Mouse (Mus musculus) myocyte (in vitro differentiated cells): ENCODE measurements around the gene Fam102a. TPM values are rescaled to one million over a fixed set of nuclear protein-coding genes. Genes with fewer than 3 reads are reported as not detected.

ENCODE experiments used
- H3K27me3 ChIP-seq: one replicate; pipeline ENCODE4 v1.6.1; 2011; ENCODE audit not compliant: control insufficient read depth, insufficient read depth, insufficient read length
- H3K36me3 ChIP-seq: one replicate; pipeline ENCODE4 v1.6.1; 2011; ENCODE audit not compliant: control insufficient read depth, insufficient read depth
- H3K4me2 ChIP-seq: one replicate; pipeline ENCODE4 v1.6.1; 2011; ENCODE audit warnings: low read depth, control low read depth
- H3K4me3 ChIP-seq: one replicate; pipeline ENCODE4 v1.5.1; 2011; ENCODE audit warnings: mild to moderate bottlenecking, control low read depth, moderate library complexity
- H3K79me2 ChIP-seq: one replicate; pipeline ENCODE4 v1.6.1; 2011; ENCODE audit not compliant: control insufficient read depth, insufficient read depth
- H3ac ChIP-seq: one replicate; pipeline ENCODE4 v1.6.1; 2011; ENCODE audit not compliant: control insufficient read depth, insufficient read length
- CEBPB ChIP-seq: IDR thresholded peaks from 2 replicates; pipeline ENCODE4 v1.6.1; 2011; ENCODE audit warnings: mild to moderate bottlenecking, moderate library complexity; ENCODE audit not compliant: poor library complexity, insufficient read depth, severe bottlenecking
- E2F4 ChIP-seq: IDR thresholded peaks from one replicate; pipeline ENCODE4 v1.6.1; 2011; ENCODE audit warnings: mild to moderate bottlenecking, control low read depth, moderate library complexity; ENCODE audit not compliant: insufficient read depth
- MAX ChIP-seq: IDR thresholded peaks from one replicate; pipeline ENCODE4 v1.6.1; 2011; ENCODE audit warnings: low read depth, mild to moderate bottlenecking, control low read depth
- MYOD1 ChIP-seq, 3 experiments: IDR thresholded peaks; one replicate each; pipeline ENCODE4 v1.6.1; 2011; ENCODE audit warnings: control low read depth in 2 of 3, low read depth in 2 of 3, mild to moderate bottlenecking in 2 of 3, moderate library complexity in 1 of 3; ENCODE audit not compliant: insufficient read length in 2 of 3, control insufficient read depth in 1 of 3
- MYOG ChIP-seq, 3 experiments: IDR thresholded peaks; one replicate each; pipeline ENCODE4 v1.6.1; 2011; ENCODE audit warnings: control low read depth in 2 of 3, low read depth in 2 of 3, mild to moderate bottlenecking in 2 of 3; ENCODE audit not compliant: insufficient read length in 2 of 3, control insufficient read depth in 1 of 3, insufficient read depth in 1 of 3
- POLR2A ChIP-seq: IDR thresholded peaks from one replicate; pipeline ENCODE4 v1.6.1; 2011; ENCODE audit warnings: low read depth, mild to moderate bottlenecking, control low read depth, moderate library complexity; ENCODE audit not compliant: insufficient read length
- POLR2AphosphoS2 ChIP-seq: IDR thresholded peaks from one replicate; pipeline ENCODE4 v1.6.1; 2011; ENCODE audit warnings: low read depth, control low read depth; ENCODE audit not compliant: insufficient read length
- REST ChIP-seq: IDR thresholded peaks from one replicate; pipeline ENCODE4 v1.6.1; 2011; ENCODE audit warnings: mild to moderate bottlenecking, control low read depth, moderate library complexity; ENCODE audit not compliant: insufficient read depth, insufficient read length
- SRF ChIP-seq: IDR thresholded peaks from one replicate; pipeline ENCODE4 v1.6.1; 2011; ENCODE audit warnings: low read depth; ENCODE audit not compliant: control insufficient read depth, insufficient read length
- TCF12 ChIP-seq: IDR thresholded peaks from one replicate; pipeline ENCODE4 v1.6.1; 2011; ENCODE audit warnings: mild to moderate bottlenecking, control low read depth; ENCODE audit not compliant: poor library complexity, insufficient read depth, severe bottlenecking
- TCF3 ChIP-seq: IDR thresholded peaks from one replicate; pipeline ENCODE4 v1.6.1; 2011; ENCODE audit warnings: low read depth, control low read depth; ENCODE audit not compliant: insufficient read length
- USF1 ChIP-seq: IDR thresholded peaks from one replicate; pipeline ENCODE4 v1.6.1; 2011; ENCODE audit warnings: low read depth, mild to moderate bottlenecking, control low read depth, moderate library complexity
- polyA plus RNA-seq: library from polyadenylated mRNA; unstranded; fragments of >200 nt; fragmentation: generic; extraction: Trizol; gene quantifications from one replicate; pipeline ENCODE4 v1.2.1, GENCODE M21; 2012; ENCODE audit warnings: missing spikeins

The Fam102a gene
- polyA plus RNA-seq, 1 experiment: 1.7 TPM

DNA sequence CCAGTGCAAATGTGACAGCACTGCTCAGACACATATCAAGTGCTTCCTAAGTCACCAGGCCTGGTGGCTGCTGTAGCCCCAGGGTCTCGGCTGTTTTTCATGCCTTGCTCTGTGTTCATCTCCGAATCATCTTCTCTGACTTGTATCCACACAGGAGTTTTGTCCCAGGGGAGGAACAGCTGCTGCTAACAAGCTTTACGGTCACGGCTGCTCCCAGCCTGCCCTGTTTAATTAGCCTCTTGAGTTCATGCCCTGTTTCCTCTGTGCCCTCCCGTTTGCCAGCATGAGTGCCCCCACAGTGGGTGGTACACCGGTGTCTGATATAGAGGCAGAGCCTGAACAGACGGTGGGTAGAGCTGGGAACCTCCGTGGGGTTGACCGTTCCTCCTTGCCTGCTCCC, 82.9 kb downstream of the Fam102a start:
- no peaks in the 10 kb centered on the region for H3K79me2 ChIP-seq
- H3K4me2 ChIP-seq: no peak overlapping the region
- H3K27me3 ChIP-seq: no peaks in the 10 kb centered on the region
- no peak for TF ChIP-seq SRF
- TF ChIP-seq E2F4: no peak
- no peak for TF ChIP-seq MYOG (IDR thresholded peaks at IDR 0.05; ENCODE audit: control insufficient read depth in 1 of 3, insufficient read depth in 1 of 3, insufficient read length in 2 of 3, low read depth in 2 of 3)
- TF ChIP-seq REST: no peak
- TF ChIP-seq TCF3: no peak
- TF ChIP-seq MYOD1 (IDR thresholded peaks at IDR 0.05; ENCODE audit: control insufficient read depth in 1 of 3, insufficient read length in 2 of 3, low read depth in 2 of 3): no peak
- no peak for TF ChIP-seq MAX
- no peak for TF ChIP-seq CEBPB
- no peak for TF ChIP-seq POLR2A
- TF ChIP-seq TCF12: no peak
- TF ChIP-seq POLR2AphosphoS2: no peak
- no peak for TF ChIP-seq USF1
- H3ac ChIP-seq: no peak overlapping the region
- H3K4me3 ChIP-seq: no peak overlapping the region
- H3K36me3 ChIP-seq: peaks cover 30% of the 10 kb centered on the region

Other genes starting within 250 kb of the Fam102a start
- 60.7 TPM for gene Golga2, start 247.9 kb upstream of the Fam102a start, polyA plus RNA-seq
- 253 TPM for gene Swi5, start 247.3 kb upstream of the Fam102a start, polyA plus RNA-seq
- gene Ciz1, start 183.0 kb upstream of the Fam102a start, polyA plus RNA-seq: 54.2 TPM
- gene Dnm1, start 182.0 kb upstream of the Fam102a start, polyA plus RNA-seq: 44.0 TPM
- 153 TPM for gene 1110008P14Rik, start 153.4 kb upstream of the Fam102a start, polyA plus RNA-seq
- gene Lcn2, start 147.1 kb upstream of the Fam102a start, polyA plus RNA-seq: 0.02 TPM
- gene Ptges2, start 139.4 kb upstream of the Fam102a start, polyA plus RNA-seq: 50.6 TPM
- 3.0 TPM for gene Naif1, start 84.9 kb upstream of the Fam102a start, polyA plus RNA-seq
- gene Slc25a25, start 83.9 kb upstream of the Fam102a start, polyA plus RNA-seq: 9.5 TPM
- gene Dpm2, start 35.5 kb downstream of the Fam102a start, polyA plus RNA-seq: 47.5 TPM
- gene Pip5kl1, start 39.5 kb downstream of the Fam102a start, polyA plus RNA-seq: 0.10 TPM
- 0.04 TPM for gene 9430097D07Rik, start 40.4 kb downstream of the Fam102a start, polyA plus RNA-seq
- gene St6galnac4, start 51.8 kb downstream of the Fam102a start, polyA plus RNA-seq: 75.4 TPM
- 48.7 TPM for gene St6galnac6, start 64.4 kb downstream of the Fam102a start, polyA plus RNA-seq
- 265 TPM for gene Ak1, start 86.4 kb downstream of the Fam102a start, polyA plus RNA-seq
- 1.6 TPM for gene Eng, start 111.3 kb downstream of the Fam102a start, polyA plus RNA-seq
- gene Fpgs, start 168.8 kb downstream of the Fam102a start, polyA plus RNA-seq: 20.7 TPM
- gene Cdk9, start 177.7 kb downstream of the Fam102a start, polyA plus RNA-seq: 76.6 TPM
- 0.52 TPM for gene Sh2d3c, start 185.7 kb downstream of the Fam102a start, polyA plus RNA-seq
- gene 6330409D20Rik, start 205.7 kb downstream of the Fam102a start, polyA plus RNA-seq: not detected
- 37.3 TPM for gene Tor2a, start 221.9 kb downstream of the Fam102a start, polyA plus RNA-seq
- gene Ttc16, start 240.3 kb downstream of the Fam102a start, polyA plus RNA-seq: 0.16 TPM
- 74.1 TPM for gene Ptrh1, start 240.5 kb downstream of the Fam102a start, polyA plus RNA-seq
- 0.30 TPM for gene Cfap157, start 249.1 kb downstream of the Fam102a start, polyA plus RNA-seq